Mouse (Mus musculus): Measurements from ENCODE around the gene Gpr156.
"Not testable (repeated sequence)": the region's sequence is repeated elsewhere in the genome, so short reads cannot be mapped to it uniquely, and the experiment has no call there.

Gpr156 gene

DNA sequence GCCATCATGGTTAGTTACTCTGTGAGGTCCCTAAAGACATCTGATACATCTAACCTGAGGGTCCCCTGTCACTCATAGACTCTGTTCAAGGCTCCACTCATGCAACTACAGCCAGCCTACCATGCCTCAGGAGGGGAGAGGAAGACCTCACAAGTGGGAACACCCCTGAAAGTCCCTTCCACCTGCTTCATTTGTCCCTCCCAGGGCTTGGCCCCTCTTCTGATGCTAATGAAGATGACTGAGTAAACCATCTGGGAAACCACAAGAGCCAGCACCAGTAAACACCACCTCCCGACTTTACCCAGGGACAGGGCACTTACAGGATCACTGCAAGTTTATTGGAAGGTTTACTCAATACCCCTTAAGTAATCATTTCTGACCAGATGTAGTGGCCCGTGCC is 85.5 kb downstream of the Gpr156 start:
- DNase-seq (ENCODE audit: low read depth): no peak

DNA sequence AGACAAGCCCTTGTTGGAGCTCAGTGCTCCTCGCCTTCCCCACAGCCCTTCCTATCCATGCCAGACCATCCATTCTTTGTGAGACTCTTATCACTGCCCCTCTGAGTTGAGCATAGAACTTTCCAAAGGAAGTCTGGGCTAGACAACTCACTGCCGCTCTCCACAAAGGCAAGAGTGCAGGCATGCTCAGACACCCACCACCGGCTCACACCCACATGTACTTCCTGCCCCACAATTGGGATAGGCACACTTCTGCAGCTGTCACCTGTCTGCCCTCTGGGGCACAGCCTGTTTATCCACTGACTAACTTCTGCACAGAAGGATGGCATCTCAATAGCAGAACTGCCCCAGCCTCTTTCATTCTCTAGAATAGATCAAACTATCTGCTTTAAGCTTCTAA is 86.2 kb downstream of the Gpr156 start:
- DNase-seq (ENCODE audit: low read depth): no peak

DNA sequence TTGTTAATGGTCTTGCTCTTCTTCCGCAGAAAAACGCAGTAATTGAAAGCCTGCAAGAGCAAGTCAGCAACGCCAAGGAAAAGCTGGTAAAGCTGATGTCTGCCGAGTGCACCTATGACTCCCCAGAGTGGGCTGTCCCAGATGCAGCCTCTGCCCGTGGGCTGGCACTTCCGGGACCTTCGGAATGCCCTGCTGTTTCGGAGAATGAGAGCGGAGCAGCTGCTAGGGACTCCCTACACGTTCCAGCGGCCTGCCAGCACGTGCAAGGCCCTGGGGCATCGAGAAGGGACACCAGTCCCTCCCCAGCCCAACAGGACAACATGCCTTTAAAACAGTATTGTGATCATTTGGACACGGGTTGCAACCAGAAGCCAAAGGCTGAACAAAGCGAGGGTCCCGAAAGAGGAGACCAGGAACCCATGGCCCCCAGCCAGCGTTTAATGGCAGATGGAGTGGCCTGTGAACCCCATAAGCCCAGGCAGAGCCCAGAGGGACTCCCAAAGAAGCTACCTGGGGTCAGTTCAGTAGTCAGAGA is 88.3 kb downstream of the Gpr156 start:
- DNase-seq (ENCODE audit: low read depth): no peak

DNA sequence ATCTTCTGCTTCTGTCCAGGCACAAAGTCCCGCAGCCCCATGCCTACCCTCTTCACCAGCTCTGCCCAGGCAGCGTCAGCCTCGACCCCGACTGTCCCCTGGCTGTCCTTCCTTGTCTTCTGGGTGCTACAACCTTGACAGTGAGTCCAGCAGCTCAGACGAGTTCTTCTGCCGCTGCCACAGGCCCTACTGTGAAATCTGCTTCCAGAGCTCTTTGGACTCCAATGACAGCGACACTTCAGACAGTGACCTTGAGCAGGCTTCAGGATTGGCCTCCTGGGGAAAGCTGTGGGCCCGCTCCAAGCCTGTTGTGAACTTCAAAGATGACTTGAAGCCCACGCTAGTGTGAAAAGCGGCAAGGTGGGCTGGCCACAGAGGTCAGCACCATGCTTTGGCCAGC is 89.2 kb downstream of the Gpr156 start:
- DNase-seq (ENCODE audit: low read depth): no peak

DNA sequence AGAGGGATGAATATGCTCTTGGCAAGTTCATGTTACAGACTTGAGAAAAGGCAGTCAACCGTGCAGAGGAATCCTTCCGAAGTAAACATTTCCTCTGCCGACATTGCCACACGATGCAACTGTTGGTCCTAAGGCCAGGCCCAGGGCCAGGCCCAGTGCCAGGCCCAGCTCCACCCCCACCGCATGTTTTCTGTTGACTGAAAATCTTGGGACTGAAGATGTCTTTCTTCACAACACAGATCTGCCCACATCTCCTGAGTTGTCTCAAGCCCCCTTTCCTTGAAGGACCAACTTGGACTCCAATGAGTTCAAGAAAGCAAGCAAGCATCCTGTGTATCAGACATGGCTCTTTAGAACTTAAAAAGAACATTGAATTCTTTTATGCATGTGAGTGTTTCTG is 92.1 kb downstream of the Gpr156 start:
- no peak for DNase-seq (ENCODE audit: low read depth)

DNA sequence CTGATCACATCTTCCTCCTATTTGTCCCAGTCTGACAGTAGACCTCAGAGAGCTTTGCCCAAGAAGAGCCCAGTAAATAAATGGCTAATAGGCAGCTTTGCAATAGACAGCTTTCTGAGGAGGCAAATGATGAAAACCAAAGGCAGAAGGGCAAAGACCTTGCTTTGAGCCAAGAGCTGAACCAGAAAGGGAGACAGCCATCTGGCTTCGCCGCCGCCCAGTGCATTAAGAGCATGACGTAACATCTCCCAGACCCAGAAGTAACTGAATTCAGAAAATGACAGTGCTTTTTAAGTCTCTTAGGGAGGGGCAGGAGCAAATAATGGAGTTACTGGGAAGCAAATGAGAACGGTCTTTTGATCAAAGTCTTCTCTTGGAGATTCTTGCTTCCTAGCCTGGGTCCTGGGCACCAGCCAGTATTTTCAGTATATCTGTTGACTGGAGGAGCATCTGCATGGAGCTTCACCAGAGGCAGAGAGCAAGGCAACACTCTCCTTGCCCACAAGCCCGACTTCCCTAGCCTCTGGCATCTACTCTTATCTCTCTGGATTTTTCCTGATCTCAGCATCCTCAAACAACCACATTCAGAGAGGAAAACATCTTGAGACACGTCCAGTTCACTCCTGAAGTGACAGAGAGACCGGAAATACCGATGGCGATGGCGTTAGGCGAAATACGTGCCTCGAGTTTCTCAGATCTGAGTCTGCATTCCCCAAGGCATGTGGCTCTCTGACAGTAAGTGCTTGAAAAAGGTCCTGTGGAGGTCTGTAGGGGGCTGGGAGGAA is 92.9 kb downstream of the Gpr156 start:
- no peak for DNase-seq (ENCODE audit: low read depth)

DNA sequence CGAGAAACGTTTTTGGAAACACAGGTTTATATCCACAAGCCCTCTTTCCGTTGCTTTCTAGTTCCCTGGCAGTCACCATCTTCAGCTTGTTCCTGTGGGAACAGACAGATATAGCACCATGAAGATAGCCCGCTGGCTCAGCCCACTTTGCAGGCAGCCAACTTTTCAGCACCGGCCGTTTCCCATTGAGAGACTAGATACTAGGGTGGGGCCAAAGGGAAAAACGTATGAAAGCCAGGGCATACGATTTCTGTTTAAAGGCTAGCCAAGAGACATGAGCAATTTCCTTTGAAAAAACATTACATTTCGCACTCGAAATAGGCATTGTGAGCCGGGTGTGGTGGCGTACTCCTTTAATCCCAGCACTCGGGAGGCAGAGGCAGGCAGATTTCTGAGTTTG is 95.2 kb downstream of the Gpr156 start:
- DNase-seq (ENCODE audit: low read depth): no peak

DNA sequence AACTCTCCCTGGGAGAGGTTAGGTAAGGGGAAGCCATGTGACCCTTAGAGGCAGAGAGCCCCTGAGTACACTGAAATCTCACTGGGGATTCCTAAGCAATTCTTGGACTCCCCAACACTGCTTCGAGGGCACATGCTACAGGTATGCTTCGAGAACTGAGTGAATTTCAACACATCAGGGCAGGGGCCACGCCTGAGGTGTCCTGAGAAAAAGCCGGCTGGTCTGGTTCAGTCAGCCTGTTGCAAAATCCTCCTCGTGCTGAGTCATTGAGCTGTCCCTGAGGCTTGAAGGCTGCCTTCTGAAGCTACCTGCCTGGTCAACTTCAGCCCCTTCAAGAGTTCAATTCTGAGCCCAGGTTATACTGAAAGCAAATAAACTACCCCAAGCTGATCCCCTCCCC is 96.1 kb downstream of the Gpr156 start:
- no peak for DNase-seq (ENCODE audit: low read depth)

DNA sequence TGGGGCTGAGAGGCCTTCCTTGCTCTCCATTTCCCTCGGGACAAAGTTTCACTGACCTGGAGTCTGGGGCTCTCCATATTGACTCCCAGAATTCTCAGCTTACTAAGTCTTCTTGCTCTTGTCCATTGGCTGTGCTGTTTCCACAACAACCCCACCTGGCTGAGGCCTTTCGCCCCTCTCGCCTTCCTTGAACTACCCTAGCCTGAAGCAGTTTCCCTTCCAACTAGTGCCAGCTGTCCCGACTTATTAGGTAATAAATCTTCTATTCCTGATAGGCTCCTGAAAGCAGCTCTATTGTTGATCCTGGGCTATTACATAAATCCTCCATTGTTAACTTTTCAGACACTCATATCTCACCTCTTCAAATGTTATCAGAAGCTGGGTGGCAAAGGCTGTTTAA is 96.6 kb downstream of the Gpr156 start:
- no peak for DNase-seq (ENCODE audit: low read depth)

DNA sequence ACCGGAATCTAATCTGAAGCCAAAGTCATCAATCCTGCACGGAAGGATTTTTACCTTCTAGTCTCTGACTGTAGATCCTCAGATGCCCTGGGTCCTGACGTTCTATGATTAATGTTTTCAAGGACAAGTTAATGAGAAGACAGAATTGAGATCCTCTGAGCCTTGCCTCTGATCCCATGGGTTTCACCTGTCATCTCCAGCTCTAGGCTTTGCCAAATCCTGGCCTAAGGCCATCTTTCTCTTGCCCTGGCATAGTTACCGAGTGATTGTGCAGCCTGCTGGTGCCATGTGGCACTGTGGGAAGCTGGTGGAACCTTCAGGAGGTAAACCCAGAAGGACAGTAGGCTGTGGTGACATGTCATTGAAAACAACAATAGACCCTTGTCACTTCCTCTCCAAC is 98.7 kb downstream of the Gpr156 start:
- no peak for DNase-seq (ENCODE audit: low read depth)

DNA sequence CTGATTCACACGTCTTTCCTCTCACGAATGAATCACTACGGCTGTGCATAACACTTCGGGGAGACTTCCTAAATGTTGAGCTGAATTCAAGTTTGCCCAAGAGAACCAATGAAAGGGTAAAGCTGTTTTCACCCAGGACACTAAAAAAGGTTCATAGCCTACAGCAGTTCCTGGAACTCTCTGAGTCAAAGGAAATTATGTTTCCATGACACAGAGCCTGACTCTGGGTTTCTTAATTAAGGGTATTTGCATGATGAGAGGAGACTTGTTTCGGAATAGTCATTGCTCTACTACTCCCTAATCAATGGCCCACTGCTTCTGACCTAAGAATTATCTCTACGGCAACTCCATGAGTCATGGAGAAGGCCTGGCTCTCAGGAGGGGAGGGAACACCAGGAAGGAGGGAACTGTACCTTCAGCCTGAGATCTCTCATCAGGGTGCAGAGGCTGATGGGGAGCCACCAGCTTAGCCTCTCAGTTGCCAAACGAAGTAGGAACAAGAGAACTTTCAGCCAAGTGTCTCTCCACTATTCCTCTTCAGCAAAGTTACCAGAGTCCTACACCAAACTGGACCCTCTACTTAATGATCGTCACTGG is 100.7 kb downstream of the Gpr156 start:
- DNase-seq (ENCODE audit: low read depth): peak; percentile 15

DNA sequence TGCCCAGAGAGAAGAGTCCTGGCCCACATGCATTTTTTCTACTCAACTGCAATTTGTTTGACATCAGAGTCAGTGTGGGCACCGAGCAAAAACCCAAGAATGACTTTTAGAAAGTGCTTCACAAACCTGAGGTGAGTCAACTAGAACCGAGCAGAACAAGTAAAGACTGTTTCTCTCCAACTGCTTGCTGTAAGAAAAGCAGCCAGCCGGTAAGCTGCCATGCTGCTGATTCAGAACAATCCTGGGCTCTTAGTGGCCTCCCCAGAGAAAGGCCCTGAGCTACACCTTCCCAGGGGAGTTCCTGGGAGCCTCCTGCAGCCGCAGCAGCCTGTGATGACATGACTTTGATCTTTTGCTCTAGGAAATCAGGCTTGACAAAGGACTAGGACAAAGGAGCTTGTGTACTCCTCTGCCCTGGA is 101.7 kb downstream of the Gpr156 start:
- peak; percentile 1 for DNase-seq (ENCODE audit: low read depth)

DNA sequence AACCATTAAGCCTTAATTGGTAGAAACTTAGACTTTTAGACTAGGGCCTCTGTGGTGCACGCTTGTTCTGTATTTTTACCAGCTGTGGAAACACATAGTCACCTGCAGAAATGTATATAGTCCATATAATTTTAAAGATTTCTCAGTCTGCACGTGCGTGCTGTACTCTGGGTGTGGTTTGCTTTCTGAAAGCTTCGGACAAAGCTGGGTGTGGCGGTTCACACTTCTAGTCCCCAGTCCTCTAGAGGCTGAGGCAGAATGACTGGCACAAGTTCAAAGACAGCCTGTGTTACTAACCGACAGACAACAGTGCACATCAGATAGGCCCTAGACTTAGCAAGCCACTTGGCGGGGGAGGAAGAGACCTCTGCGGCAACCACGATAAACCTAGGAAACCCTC is 116.3 kb downstream of the Gpr156 start:
- DNase-seq (ENCODE audit: low read depth): no peak

DNA sequence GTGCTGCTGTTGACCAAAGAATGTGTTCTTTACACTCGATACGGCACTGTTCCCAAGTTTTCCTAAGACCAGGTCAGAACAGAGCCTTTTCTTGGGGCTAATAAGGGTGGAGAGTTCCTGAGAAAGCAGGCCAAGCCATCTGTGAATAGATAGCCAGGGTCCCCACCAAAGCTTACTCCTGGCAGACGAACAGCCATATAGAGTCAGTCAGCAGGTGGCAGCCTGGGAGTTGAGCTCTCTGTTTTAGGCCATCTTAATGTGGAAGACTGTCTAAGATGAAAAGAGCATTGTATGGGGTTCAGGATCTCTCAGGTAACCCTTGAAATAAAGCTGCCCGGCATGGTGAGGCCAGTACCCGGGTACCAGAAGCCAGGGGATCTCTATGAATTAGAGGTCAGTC is 116.8 kb downstream of the Gpr156 start:
- peak; percentile 7 for DNase-seq (ENCODE audit: low read depth)

DNA sequence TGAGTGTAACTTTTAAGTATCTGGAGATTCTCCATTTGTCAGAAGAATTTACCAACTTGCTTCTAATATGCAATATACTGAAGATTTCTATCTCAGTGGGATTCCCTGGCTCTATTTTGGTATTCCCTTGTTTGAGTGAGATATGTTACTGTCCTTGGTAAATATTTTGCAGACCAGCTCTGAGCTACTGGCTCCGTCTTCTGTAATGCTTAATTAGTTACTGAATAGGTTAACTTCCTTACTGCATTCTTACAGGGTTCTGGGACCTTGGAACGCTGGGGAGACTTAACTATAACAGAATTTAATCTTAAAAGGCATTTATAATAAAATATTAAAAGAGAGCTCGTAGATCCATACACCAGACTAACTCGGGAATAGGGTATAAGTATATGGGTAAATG is 121.8 kb downstream of the Gpr156 start:
- DNase-seq (ENCODE audit: low read depth): not testable (repeated sequence)

DNA sequence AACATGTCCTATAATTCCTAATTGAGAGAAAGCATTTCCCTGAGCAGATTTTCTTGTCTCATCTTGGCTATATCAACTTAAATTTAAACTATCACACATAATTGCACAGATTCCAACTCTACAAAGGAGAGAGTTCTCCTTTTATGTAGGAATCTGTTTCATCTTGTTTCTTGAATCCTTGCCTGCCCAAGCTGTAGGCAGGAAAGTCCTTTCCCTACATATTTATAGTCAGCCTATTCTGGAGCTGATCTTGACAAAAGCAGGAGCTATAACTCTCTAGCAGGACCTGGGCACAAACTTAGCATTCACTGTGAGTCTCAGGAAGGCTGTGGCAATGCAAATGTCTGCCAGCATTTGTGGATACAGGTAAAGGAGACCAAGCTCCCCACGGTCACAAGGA is 125.9 kb downstream of the Gpr156 start:
- no peak for DNase-seq (ENCODE audit: low read depth)

DNA sequence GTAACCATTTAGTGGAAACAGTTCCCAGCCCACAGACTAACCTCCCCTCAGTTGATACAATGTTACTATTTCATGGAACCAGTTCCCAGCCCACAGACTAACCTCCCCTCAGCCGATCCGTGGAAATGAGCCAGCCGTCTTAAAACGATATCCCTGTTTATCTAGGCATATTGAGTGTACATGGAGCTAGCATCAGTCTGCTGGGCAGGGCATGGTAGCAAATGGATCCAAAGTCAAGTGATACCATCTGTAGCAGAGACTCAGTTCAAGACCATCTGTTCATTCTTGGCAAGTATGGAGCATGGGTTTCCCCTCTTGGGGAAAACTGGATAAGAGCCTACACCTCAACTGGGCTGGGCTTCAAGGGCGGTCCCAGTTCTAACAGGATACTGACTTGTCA is 128.3 kb downstream of the Gpr156 start:
- DNase-seq (ENCODE audit: low read depth): no peak

DNA sequence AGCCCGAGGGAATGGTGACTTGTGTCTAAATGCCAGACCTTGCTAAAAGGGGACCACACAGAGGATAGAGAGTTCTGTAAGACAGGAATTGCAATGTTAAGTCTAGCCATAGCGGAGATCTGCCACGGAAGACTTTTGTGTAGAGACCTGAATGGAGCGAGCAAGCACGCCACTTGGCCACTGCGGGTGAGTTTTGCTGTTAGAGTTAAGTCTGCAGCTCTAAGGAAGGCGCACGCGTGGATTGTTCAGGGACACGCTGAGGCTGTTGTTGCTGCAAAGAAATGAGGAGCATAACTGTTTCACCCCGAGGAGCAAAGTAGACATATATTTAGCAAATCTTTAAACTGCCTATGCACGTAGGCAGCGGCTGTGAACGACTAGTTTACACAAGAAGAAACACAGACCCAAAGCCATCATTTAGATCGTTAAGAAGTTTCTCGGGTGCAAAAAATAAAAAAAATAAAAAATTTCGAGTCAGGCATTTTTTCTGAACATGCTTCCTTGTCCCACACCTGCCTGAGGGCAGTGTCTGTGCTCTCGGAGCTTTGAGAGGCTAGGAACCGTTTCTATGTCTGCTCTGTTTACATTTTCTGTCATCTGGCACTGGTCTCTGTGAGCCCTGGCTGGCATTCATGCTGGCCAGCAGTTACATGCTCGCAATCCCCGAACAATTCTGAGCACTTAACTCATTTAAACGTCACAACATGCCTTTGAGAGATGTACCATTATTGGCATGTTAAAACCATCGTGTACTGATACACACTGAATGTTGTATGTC is 131.7 kb downstream of the Gpr156 start:
- no peak for DNase-seq (ENCODE audit: low read depth)

All from induced T-regulatory cell, adult 2 months (primary cell).